Mouse (Mus musculus) heart, postnatal 25 days (tissue): ENCODE measurements around the gene 4930523C07Rik. TPM values are rescaled to one million over a fixed set of nuclear protein-coding genes. Genes with fewer than 3 reads are reported as not detected.

Experiments used
- DNase-seq: peaks from one replicate; pipeline ENCODE4 v3.0.0; 2022; ENCODE audit warnings: low spot score
- intact Hi-C: fragments of 180-260 bp; cut with DNase I; formaldehyde crosslinking; loops from one replicate; pipeline ENCODE4 v1.15.1; 2025
- total RNA-seq, 2 experiments: library from RNA; stranded (reverse); gene quantifications; 2 replicates each; pipeline ENCODE4 v1.2.3; 2021

4930523C07Rik gene
- total RNA-seq, 2 experiments from 2014 or later: 19.2 to 20.2 TPM

DNA sequence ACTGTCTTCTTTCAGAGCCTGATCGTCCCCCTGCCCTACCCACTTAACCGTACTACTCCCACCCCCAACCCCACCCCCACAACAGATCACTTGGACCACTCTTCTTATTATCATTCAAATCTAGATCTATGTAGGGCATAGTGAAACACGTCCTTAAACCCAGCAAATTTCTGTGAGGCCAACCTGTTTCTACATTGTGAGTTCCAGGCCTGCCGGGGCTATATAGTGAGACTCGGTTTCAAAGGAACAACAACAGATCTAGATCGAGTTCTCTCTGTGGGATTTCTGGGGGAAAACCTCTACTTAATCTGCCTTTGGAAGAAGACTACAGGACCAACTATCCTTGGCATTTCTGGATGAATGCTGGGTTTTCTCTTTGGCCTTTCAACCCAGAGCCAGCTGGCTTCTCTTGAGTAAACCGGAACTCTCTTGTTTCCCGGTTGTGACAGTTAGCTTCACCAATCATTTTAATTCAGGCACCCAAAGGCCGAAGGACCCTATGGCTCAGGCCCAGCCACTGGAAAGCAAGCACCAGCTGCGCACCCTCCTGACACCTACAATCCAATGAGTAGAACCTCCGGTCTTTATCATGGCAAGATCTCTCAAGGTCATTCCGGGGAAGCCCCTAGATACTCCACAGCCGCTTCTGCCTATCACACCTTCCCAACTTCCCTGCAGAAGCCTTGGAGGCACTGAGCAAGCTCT lies 759 bp upstream of the 4930523C07Rik start:
- no peak for DNase-seq
- intact Hi-C loops: loop anchor here (5.0 kb wide), 2 partner anchors 66 to 121 kb away; no protein-coding TSS in a partner anchor

DNA sequence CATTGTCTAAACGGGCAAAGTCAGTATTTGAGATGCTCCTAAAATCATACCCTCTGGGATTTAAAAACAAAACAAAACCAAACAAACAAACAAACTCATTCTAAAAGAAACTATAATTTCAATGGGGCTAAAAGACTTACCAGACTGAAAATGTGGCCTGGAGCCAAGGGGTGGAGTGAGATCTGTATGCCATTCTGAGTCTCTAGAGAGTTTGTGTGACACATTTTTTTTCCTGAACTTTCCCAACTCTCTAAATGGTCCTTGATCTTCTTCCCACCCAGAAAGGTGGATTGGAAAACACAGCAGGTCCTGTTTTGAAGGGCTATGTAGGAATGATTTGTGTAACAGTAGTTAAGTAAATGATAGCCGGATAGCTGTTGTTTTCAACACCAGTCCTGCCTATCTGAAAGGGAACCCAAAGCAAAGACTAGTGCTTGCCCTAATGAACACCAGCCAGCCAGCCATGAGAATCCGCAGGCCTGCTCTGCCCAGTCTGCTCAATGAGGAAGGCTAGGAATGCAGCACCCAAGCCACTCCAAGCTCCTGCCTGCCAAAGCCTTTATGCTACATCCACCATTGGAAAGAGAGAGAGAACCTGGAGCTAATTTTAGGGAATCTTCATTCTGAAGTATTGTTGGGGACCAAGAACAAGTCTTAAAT lies 1.0 kb downstream of the 4930523C07Rik start:
- no peak for DNase-seq
- intact Hi-C loops: no loop called here

DNA sequence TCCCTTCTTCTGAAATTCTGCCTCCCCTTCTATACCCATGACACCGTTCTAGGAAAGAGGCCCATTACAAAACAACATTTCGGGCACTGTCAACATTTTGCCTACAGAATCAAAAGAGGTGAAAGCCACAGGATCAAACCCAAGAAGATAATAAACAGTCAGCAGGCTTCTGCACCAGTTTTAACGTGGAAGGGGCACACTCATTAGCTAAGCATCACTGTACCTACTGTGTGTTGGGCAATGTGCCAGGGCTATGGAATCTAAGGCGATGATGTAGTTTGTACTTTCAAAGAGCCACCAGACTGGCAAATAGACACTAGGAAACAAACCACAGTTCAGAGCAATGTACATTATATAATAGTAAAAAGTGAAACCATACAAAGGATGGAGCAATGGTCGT lies 1.8 kb downstream of the 4930523C07Rik start:
- intact Hi-C loops: no loop called here
- DNase-seq: no peak

DNA sequence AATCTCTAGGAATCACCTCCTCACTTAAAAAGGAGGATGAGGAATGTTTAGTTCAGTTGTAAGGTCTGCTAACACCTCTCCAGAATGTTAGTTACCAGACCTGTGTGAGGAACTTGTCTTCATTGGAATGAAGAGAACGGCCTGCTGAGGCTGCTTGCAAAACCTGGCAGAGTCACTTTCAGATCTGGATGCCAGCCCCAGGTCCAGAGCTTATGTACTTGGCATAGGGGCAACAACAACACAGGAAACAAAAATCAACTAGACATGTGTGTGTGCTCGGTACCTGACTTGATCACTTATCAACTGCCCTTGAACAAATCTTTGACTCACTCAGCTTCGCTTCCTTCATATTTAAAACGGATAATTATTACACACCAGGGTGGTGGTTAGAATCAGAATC lies 2.6 kb downstream of the 4930523C07Rik start:
- DNase-seq: no peak
- intact Hi-C loops: no loop called here

DNA sequence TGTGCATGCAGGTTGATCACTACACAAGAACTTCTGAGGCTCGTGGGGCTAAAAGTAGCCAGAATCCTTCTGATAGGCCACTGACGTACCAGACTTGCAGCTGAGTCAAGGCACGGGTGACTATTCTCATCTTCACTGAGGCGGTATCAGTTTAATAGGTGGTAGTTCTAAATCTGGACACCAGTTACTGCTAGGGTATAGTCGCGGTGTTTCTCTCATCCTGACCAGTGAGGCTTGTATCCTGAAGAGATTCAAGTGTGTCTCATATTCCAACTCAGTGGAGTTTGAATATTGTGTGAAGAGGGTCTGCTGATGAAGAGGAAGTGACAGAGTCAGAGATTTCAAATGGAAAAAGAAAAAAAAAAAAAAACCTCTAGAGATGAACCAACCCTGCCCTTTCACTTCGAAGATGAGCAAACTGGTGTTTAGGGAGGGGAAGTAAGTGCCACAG lies 3.3 kb downstream of the 4930523C07Rik start:
- no peak for DNase-seq
- intact Hi-C loops: no loop called here

DNA sequence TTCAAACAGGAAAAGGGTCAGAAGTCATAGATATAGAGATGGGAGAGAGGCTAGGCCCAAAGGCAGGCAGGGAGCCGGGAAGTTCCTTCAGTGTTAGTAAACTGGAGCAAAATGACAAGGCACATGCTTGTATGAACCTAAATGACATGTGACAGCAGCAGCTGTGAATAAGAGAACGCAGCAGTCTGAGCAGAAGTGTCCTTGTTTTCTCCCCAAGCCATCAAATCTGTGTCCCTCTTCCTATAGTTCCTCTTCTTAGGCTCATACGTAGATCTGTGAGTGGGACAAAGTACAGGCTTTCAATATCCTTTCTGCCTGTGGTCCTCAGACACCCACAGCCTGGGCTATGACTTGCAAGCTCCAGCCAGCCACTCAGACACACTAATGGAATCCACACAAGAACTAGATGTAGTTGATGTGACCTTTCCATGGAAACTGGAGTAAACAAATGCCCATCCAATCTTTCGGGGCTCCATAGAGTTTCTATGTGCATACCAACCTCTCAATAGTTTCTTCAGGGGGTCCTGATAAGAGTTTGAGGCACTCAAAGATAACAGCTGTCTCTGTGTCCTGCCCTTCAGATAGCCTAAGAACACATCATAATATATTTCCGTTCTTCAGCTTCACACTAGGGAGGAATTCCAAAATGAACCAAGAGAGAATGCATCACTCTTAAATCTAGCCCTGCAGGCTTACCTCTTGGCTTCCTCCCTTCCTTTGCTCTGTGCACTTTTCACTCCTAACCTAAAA lies 5.1 kb downstream of the 4930523C07Rik start:
- no peak for DNase-seq
- intact Hi-C loops: no loop called here

DNA sequence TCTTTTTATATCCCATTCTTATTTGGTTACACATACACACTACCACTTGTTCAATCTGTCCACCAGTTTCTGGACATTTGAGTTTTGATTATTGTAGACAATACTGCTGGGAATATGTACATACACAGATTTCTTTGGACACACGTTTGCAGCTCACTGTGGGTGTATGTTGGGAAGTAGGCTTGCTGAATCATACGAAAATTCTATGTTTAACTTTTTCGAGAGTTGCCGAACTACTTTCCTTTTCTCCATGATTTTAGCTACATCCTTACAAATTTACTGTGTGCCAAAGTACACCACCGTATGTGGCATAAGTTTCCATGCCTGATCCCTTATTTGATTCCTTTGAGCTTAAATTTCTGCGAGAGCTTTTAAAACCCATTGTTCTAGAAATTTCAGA lies 6.7 kb downstream of the 4930523C07Rik start:
- intact Hi-C loops: no loop called here
- DNase-seq: no peak

DNA sequence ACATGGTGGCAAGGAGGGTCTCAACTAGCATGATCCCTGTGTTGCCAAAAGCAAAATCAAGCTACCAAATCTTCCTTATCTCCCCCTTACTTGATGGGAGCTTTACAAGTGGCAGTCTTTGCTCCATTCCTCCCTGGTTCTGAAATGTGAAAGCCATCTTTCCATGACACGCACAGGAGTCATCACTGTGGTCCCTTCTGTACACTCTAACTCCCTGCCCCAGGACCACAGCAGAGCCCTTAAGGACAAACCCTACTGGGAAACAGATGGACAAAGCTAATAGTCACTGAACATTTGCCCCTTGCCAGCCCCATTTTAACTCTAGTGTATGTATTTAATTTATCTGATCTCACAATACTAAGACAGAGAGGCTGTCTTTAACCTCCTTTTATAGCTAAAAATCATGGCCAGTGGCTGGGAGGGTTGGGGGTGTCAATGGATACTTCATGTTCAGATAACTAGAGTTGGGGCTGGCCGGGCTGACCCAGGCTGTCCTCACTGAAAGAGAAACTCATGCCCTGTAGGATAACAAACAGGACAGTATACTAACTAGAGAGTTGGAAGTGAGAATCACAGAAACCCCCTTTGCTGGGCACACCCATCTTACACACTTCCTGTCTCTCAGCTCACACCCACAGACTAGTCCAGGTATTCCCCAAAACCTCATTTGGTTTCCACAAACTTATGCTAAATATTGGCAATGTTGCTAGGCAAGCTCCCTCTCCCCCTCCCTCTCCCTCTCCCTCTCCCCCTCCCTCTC lies 8.6 kb downstream of the 4930523C07Rik start:
- DNase-seq: no peak
- intact Hi-C loops: no loop called here

DNA sequence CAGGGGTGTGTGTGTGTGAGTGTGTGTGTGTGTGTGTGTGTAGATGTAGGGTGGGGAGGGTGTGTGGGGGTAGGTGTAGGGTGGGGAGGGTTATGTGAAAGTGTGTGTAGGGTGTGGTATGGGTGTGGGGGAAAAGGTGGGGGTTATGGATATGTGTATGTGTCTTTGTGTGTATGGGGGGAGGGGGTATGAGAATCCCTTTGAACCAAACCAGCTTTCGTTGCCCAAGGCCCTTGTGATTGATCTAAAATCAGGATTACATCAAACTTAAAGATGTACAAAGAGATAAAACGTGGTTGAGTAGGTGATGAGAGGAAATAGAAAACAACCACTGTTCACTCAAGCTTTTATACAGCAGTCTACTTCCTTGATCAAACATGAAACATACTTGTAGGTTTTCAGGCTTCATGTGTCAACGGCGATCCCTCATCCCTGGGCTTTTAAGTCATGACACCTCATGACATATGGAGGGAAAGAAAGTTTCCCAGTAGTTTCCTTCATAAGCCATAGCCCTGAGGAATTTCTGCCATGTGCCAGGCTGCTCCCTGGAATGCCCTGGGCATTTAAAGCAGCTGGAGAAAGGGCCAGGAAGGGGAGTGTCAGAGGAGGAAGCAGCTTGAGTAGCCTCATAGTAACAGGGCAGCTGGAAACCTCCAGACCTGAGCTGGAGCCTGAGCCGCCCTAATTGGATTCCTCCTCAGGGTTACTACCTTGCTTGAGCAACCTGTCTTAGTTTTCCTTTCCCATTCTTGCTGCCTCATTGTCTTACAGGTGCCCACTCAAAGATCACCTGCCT lies 9.5 kb downstream of the 4930523C07Rik start:
- intact Hi-C loops: no loop called here
- DNase-seq: no peak

DNA sequence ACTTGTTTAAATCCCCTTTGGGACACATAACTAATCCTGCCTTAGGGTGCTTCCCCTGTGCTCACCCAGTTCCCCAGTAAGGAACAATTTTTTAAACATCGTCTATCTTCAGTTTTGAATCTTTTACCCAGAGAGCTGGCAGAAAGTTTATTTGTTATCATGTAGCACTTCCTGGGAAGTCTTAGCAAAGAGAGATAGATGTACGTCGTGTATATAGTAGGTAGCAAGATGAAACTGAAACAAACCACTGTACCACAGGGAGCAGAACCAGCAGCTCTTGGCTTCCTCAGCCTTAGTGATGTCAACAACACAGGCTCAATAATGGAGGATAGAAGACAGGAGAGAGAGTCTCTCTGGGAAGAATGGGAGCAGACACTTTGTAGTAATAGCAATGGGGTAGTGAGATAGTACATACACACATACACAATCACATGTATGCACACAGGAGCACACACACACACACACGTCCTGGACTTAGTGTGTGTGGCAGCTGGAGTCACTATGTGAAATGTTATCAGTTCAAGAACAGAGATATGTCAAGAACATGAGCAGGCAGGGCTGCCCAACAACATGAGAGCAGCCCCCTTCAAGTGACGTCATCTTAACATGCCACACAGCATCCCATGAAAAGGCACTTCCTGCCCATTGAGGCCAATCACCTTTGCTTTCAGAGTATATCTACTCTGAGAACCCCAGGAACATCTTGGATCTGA lies 10.3 kb downstream of the 4930523C07Rik start:
- intact Hi-C loops: no loop called here
- DNase-seq: no peak

DNA sequence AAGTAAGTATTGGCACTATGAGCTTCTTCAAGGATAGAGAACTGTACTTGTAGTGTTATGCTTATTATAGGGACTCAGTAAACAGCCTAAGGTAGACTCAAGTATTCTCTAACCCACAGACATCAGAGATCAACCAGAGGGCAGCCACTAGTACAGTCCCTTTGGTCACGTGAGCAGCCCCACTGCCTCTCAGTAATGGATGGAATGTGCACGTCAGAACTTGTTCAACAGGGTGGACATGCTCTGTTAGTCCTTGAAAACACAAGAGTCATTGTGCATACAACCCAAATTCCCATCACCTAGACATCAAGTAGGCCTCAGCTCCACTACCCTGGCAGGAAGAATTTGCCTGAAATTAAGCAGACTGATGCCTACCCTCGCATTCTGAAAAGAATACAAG lies 13.5 kb downstream of the 4930523C07Rik start:
- intact Hi-C loops: no loop called here
- DNase-seq: no peak

DNA sequence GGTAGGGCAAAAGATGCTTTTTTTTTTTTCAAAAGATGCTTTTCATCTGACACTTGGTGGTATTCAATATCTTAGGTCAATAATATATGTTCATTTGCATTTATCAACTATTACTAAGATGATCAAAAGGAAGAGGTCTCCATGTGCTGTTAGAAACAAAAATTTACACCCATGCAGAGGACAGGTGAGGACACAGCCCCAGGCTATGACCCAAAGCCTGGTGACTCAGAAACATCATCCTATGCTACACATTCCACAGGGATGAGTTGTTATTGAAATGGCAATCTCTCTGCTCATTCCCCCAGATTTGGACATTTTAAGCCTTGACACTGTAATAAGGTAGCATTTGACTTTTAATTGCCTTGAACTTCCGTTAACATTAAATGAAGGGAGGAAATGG lies 15.7 kb downstream of the 4930523C07Rik start:
- no peak for DNase-seq
- intact Hi-C loops: loop anchor here (5.0 kb wide), 1 partner anchor 148 kb away; no protein-coding TSS in a partner anchor

DNA sequence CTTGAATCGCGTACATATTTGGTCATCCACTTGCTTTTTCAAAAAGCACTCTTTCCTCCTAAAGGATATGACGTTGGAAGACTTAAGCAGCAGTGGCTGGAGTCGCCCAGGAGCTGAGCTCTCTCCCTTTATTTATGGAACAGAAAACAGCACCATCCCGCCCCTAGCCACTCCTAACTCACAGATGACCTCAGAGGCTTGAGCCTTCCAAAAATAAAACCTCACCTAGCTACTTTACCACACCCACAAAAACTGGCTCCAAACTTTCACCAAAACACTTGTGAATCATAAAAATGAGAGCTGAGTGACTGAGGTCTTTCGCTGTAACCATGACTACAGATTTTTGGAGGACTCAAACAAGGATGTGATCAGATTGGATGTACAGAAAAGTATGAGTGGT lies 16.4 kb downstream of the 4930523C07Rik start:
- no peak for DNase-seq
- intact Hi-C loops: loop anchor here (5.0 kb wide), 1 partner anchor 148 kb away; no protein-coding TSS in a partner anchor

DNA sequence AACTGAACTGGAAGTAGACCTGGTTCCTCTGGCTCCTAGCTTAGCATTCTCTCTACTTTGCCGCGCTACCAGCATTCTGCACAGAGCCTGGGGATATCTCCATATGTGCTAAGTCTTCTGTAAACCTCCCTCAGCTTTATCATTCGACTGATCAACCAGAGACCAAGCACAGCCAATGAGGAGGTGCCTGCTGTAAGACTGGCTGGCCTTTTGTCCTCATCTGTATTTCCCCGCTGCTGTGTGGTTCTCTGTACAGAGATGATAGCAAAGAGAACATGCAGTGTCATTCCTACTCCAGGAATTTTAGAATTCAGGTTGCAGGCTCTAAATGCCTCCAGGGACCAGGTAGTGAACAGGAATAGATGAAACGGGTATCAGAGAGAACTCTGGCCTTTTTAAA lies 17.1 kb downstream of the 4930523C07Rik start:
- intact Hi-C loops: loop anchor here (5.0 kb wide), 1 partner anchor 149 kb away; no protein-coding TSS in a partner anchor
- DNase-seq: no peak

DNA sequence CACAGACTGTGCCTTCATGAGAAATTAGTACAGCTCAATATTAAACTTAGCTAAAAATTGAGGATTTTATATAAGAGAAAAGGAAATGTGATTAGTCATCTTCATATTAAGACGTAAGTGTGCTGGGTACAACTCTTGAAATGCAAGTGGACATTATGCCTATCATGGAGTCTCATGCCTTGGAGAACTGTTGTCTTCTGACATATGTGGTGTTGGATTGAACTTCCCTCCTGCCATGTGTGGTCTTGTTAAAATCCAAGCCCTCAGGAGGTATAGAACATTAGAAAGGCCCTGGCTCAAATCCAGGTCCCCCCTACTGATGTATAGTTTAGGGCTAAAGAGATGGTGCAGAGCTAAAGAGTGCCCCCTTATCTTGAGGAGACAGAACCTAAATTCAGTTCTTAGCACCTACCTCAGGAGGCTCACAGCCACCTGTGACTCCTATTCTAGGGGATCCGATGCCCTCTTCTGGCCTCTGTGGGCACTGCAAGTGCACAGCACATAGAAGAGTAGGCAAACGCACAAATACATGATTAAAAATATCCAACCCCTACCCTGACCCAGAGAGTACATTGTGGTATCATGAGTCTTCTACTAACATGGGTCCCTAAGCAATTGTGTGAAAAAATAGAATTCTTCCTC lies 17.7 kb downstream of the 4930523C07Rik start:
- intact Hi-C loops: loop anchor here (5.0 kb wide), 1 partner anchor 150 kb away; no protein-coding TSS in a partner anchor
- no peak for DNase-seq

DNA sequence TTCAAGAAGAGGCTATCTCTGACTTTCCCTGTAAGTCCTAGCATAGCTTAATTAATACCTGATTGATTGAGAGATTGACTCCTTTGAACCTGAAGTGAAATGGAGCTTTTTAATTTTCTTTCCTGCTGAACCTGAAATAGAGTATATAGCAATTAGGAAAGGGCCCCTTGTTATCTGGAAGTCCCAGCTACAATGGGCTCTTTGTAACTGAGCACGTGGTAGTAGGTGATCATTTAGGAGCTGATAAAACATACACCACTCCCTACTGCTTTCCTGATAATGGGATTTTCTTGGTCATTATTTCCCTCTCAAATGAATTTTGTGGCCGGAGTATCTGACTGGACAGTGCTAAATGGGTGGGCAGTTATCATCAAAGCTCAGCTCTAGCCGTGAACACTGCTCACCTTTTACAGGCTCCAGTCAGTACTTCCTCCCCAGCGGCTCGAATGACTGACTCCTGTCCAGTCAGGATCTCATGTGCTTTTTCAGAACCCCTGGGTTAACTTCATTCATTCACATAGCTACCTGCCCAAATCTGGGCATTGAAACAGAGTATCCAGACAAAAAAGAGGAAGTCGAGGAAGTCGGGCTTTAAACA lies 20.5 kb downstream of the 4930523C07Rik start:
- no peak for DNase-seq
- intact Hi-C loops: loop anchor here (5.0 kb wide), 1 partner anchor 152 kb away; no protein-coding TSS in a partner anchor

DNA sequence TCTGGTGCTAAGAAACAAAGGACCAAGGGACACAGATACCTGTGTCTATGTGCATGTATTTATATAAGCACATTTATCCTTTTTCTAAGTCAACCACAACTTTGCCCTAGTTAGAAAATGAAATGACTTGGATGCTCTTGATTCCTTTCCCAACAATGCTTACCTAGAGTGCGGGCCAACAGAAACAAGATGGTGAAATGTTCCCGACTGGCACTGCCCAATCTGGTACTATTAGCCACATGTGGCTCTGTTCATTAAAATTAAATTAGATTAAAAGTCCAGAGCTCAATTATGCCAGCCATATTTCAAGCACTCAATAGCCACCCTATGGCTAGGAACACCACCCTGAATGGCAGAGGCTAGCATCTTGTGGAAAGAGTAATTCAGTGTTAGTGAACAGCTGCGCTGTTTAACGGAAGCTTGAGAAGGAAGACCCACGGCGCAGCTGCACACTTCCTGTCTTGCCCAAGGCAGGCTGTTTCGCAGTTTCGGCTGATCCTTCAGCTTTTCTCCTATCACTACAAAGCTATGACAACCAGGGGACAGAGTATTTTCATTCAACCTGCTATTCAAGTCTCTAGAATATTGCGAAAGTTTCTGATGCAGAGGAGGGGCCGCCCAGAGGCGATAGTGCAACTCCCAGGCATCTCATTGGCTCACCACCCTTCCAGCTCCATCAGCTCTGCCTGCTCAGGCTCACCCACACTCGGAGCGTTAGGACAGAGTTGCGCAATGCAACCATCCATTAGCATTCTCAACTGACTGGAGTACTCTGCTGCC lies 34.9 kb downstream of the 4930523C07Rik start:
- DNase-seq: peak; percentile 61
- intact Hi-C loops: no loop called here
